Mouse (Mus musculus): ENCODE results near the gene 1190002N15Rik.

1190002N15Rik gene

DNA sequence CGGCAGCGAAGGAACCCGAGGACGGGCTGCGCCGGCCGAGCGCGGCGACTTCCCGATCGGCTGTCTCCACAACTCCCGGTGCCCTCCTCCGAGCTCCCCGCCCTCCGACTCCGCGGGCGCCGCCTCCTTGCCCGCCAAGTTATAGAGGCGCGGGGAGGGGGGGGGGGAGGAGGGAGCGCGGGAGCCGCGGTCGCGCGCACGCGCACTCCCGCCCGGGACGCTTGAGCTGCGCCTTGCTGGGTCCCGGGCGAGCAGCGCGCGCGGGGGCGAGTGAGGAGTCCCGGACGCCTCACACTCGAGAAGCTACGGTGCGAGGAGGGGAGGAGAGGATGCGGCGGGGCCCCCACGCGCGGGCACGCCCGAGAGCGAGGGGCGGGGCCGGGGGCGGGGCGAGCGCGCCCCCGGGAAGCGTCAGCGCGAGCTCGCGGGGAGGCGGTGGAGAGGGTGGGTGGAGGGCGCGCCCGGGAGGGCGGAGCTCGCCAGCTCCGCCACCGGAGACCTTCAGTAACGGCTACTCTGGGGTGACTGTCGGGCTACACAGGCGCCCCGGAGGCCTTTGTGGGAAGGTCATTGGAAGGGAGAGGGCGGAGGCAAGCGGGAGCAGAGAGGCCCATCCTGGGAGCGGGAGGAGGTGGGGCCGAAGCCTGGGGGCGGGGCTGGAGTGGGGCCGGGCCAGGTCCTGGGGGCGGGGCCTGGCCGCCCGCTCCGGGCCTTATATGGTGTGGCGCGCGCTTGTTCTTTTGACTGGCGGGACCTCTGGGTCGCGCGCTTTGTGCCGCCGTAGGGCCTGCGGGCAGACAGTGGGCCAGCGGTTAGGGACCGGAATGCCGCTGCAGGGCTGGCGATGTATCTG lies at the start of gene 1190002N15Rik:
TSS of gene 1190002N15Rik (minus strand) at position 112 of the 853 bp plus-strand sequence.
- DNase-seq (ENCODE audit: low spot score in 2 of 2) = peak; percentile 90 to 92

DNA sequence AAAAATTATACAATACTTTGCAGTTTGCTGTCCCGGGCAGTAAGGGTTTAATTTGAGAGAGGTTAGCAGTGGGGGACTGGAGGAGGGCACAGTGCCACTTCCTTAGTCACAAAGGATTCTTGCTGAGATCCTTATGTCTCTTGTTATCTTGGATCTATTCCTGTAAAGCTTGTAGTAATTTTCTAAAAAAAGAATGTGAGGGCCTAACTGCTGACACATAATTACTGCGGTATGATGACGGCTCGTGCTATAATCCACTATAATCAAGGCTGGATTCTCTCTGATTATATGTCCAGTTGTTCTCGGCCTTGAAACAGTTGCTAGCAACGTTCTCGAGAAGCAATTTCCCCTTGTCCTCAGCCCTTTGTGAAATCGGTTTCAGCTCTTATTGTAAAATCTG lies 44.4 kb upstream of the 1190002N15Rik start:
- no peak for DNase-seq (ENCODE audit: low spot score in 2 of 2)

DNA sequence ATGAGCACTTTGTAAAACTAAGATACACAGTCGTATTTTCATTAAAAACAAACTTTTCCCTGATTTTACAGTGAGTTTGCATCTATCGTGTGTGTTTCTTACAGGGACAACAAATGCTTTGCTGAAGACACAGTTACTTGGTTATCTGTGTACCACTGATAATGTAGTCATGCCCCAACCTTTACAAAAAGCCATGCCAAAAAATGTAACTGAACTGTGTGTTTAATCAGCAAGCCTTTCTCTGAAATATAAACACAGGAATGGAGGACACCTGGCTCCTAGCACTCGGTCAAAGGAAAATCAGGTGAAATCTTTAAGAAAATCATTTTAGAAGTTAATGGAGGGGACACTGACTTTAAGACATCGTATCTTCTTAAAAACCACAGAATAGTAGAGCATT lies 43.8 kb upstream of the 1190002N15Rik start:
- DNase-seq (ENCODE audit: low spot score in 2 of 2) = no peak

DNA sequence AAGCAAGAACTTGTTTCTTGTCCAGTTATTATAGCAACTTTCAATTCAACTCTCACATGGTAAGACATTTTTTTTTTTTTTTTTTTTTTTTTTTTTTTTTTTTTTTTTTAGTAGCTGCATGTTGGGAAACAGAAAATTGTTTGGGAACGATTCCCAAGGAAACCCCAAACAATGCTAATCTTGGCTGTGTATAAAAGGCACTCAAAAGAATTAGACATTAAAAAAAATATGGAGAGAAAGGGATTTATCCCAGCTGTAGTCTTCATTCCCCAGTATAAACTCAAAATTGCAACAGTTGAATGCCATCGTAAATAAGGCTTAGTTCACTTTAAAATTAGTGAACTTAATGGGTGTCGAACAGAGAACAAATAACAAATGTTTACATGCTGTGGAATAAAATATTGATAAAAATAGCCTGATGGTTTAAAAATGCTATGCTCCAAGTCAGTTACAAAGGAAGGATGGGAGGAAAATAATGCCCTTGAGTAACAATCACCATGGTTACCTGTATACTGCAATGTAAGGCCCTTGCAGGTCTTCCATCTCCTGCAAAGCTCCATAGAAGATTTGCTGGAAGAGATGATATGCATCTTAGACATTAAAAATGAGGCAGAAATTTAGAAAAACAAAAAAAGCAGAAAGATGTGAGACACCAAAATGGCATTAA lies 42.3 kb upstream of the 1190002N15Rik start:
- no peak for DNase-seq (ENCODE audit: low spot score in 2 of 2)

DNA sequence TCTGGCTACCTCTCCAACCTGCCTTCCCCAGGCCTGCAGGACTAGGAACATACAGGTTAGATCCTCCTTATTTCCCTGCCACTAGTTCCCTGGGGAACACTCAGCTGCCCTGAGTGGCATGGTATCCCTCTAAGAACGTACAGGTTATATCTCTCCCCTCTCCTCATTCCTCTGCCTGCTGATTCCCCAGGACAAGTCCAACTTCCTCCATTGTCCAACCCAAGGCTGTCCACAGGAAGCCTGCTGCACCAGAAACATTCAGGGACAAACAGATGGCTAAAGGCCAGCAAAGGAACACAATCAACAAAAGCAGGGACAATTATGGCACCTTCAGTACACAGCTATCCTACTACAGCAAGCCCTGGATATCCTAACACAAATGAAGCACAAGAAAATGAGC lies 33.9 kb upstream of the 1190002N15Rik start:
- DNase-seq (ENCODE audit: low spot score in 2 of 2) = no peak

DNA sequence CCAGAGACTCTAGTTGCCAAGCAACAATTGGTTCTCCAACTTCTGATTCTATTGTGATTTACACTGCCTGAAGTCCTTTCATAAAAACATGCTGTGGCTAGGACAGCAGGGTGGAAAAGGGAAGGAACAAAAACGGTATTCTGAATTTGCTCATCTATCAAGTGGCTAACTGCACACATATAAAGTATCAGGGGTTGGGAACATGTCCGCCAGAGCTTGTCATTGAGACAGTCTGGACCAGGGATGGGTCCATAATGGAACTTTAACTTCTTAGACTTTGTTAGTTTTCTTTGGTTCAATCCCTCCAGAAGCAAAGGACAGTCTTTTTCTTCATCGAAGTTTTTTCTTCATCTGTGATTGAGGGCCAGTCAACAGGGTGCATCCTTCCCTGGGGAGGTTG lies 30.5 kb upstream of the 1190002N15Rik start:
- no peak for DNase-seq (ENCODE audit: low spot score in 2 of 2)

DNA sequence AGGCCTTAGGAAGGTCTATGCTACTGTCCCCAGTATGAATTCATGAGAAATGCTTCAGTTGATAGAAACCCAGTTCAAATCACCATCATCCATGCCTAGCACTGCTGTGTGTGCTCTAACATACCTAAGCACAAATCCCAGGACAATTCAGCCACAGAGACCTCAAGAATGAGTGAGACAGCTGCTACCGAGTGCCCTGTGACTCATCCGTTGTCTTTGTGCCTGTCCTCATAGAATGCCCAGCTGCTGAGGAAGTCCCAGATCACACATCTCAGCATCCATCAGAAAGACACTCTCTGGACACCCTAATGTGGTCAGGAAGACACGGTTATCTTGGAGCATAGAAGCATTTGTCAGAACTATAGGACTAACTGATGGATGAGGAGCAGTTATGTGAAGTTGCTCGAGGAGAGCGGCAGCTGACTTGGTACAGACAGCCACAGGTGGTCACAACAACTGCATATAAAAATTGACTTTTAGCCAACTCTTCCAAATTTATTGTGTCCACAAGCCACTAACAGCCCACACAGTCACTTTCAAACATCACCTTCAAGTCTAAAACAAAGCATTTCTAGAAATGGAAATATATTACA lies 29.9 kb upstream of the 1190002N15Rik start:
- no peak for DNase-seq (ENCODE audit: low spot score in 2 of 2)

DNA sequence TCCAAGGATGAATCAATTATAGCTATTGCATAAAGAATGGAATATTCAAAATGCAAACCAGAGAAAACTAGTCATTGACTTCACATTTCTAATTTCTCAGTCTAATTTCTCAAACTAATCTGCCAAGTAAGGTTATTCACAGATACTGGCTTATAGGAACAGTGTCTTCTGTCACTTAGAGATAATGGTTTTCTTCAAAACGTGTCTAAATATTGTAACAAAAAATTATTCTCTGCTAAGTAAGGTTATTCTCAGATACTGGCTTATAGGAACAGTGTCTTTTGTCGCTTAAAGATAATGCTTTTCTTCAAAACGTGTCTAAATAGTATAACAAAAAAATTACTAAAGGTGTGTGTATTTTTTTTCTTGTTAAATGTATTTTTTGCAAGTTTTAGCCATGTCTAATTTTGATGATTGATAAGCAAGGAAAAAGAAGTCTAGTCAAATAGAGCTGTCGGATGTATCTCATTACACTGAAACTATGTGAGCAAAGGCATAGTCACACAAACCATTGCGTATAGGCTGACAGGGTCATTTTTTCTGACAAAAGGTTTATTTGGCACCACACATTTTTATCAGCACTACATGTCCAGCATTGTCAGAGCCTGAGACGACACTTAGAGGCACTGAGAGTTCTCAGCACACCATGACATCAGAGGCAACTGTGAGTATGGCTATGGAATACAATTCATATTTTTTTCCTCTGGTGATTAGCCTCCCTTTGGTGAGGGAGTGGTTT lies 19.1 kb upstream of the 1190002N15Rik start:
- DNase-seq (ENCODE audit: low spot score in 2 of 2) = no peak

DNA sequence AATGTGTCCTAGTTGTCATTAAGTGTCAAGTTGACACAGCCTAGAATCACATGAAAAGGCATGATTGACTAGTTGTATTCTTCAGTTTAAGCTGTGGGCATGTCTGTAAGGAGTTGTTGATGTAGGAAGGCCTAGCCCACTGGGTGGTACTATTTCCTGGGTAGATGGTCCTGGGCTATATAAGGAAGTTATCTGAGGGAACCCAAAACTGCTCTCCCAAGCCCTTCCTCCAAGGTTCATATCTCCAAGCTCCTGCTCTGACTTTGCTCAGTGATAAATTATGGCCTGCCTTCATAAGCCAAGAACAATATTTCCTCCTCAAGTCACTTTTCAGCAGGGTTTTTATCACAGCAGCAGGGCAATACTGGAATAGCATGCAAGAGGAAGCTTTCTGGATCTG lies 18.4 kb upstream of the 1190002N15Rik start:
- no peak for DNase-seq (ENCODE audit: low spot score in 2 of 2)

DNA sequence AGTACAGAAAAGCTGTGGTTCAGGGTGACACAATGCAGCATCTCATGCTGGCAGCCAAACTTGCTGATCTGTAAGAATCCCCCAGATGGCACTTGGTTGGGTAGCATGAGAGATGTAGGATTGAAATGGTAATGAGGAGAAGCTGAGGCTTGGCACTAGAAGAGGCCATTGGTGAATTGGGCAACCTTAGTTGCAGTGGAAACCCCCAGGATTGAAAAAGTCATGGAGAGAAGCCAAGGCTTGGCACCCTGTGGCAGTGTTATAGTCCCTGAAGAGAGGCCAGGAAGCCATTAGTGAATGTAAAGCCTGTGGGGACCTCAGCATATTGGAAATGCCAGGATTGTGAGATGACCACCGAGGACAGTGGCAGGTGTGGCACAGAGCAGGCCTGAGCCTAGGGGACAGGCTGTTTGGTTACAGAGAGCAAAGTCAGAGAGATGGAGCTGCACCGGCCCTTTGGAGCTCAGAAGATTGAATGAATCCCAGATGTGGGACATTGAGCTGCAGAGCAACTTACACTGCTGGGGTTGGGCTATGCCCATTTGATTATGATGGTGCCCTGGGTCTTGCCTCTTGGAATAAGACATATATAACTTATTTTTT lies 12.7 kb upstream of the 1190002N15Rik start:
- no peak for DNase-seq (ENCODE audit: low spot score in 2 of 2)

DNA sequence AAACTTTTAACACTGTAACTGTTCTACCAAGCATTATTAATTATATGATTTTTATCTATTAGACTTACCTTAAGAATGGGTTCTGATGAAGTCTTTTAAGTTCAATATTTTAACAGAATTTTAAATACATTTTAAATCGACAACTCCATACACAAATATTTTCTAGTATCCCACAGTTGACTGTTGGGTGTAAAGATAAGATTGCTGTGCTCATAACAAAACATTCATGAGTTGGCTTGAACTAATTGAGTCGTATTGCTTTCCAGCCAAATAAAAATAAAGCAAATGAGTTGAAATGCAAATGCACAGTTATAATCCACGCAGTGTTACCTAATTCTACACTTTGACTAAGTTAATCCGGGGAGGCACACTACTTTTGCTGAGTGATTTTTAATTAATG lies 6.0 kb upstream of the 1190002N15Rik start:
- DNase-seq (ENCODE audit: low spot score in 2 of 2) = no peak

DNA sequence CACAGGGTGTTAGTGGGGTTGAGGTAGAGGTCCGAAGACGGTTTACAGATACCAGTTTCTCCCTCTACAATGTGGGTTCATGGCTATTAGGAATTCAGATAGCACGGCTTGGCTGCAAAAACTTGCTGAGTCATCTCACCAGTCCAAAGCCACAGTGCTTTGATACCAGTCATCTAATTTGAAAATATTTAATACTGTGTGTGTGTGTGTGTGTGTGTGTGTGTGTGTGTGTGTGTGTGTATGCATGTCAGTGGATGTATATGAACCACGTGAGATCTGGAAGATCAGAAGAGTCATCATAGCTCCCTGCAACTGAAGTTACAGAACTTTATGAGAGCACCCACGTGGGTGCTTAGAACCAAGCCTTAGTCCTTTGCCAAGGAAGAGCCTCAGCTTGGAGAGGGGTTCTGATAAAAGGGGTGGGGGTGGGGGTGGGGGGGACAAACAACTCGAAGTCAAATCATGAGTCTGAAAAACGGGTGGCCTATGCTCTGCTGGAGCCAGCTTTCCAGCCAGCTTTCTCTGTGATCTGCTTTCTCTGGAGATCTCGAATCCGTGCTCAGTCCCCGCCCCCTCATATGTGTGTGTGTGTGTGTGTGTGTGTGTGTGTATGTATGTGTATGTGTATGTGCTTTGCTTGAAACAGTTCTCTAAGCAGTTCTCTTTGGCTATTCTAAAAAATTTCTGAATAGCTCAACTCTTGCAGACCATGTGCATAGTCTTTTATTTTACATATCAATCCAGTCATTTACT lies 2.6 kb upstream of the 1190002N15Rik start:
- no peak for DNase-seq (ENCODE audit: low spot score in 2 of 2)

DNA sequence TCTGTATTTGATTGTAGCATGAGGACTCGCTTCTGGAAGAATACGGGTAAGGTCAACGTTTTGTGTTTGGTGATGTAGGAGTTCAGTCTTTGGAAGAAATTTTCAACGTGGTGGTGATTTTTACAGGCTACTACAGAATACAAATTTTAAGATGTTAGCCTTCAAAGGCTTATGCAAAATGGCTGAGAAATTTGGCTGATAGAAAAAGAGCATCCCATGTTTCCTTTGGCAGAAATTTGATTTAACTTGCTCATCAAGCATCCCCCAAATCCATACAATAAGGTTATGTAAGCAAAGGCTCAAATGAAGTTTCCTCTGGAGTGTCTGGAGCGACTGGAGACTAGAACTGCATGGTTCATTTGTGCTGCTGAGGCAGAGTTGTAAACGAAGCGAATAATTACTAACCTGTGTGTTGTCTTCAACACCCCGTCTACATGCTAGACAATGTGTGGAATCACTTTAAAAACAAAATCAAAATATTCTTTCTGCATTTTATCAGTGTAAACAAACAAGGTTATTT lies 1.5 kb upstream of the 1190002N15Rik start:
- no peak for DNase-seq (ENCODE audit: low spot score in 2 of 2)

DNA sequence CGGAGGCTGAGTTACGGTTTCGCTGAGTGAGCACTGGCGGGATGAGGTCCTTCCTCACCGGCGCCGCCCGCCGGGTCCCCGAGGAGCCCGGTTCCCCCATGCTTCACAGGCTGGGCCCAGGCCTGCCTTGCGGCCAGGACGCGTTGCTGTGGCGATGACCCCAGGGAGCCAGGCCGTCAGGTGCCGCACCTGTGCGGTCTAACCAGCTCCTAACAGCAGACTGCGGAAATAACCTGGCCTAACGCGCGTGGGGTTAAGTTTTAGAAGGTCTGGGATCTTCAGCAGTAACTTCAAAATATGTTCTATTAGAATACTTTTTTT lies 902 bp upstream of the 1190002N15Rik start:
- DNase-seq (ENCODE audit: low spot score in 2 of 2) = no peak

DNA sequence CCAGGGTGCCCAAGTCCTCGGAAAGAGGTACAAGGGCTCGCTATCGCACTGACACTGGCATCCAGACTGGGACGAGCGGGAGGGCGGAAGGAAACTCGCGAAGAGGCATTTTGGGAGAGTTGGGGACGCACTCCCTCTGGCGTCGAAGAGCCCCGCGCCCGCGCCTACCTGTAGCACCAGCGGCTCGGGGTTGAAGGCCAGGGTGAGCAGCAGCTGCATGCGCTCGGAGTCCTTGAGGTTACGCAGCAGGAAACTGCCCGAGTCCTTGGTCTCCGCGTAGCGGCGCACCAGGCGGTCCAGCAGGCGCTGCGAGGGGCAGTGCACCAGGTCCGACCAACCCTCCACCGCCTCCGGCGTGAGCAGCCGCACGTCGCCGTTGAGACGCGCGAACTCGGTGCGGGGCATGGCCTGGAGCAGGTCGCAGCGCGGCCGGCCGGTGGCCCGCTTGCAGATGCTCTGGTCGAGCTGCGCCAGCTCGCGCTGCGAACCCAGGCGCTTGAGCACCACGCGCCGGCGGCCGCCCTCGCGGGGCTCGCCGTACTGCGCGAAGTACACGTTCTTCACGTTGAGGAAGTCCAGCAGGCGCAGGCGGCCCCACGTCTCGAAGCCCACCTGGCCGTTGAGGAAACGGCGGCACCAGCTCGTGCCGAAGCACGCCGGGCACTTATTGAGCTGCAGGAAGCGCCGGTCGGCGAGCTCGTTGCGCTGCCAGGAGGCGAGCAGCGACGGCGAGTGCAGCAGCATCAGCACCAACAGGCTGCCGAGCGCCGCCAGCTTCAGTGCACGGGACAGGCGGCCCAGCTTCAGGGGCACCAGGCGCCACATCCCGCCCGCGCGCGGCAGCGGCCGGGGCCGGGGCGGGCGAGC lies 597 bp downstream of the 1190002N15Rik start:
- peak; percentile 63 to 68 for DNase-seq (ENCODE audit: low spot score in 2 of 2)

DNA sequence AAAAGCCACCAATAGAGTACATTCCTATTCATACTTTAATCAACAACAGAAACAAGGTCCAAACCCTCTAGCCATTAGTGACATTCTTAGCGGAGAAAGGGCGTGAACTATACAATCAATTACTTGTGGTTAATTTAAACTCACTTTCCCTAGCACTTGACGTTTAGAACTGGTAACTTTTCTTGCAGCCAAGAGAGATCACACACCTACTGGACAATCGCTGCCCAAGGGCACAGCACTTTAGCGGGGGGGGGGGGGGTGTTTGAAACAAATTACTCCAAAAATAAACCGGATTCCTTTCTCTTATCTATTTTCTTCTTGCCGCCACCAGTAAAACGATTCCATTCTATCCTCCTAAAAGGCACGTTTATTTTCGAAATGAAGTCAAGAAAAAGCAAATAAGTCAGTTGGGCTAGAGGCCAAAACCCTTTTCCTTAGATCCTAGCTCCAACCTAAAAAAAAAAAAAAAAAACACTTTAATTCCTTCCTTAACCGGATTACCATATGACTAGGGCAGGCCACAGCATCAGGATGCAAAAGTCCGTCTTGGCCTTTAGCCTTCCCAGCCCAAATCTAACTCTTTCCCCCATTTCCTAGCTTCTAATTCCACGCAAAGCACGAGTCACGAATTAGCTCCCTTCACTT lies 1.5 kb downstream of the 1190002N15Rik start:
- no peak for DNase-seq (ENCODE audit: low spot score in 2 of 2)

DNA sequence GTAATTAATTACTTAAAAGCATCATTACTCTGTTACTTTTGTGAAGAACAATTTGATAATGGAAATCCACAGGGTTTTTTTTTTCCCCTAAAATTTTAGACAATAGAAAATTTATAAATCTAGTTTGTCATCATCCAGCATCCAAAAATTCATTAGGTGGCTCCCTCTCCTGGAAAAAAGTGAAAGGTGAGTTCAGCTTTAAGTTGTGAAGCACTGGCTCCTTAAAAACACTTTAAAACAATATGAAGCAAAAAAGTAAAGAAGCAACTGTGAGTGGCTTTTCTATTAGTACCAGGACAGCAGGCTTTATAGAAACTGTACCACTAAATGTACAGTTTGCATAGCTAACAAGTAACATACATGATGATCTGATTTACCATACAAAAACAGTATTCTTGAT lies 3.1 kb downstream of the 1190002N15Rik start:
- no peak for DNase-seq (ENCODE audit: low spot score in 2 of 2)

DNA sequence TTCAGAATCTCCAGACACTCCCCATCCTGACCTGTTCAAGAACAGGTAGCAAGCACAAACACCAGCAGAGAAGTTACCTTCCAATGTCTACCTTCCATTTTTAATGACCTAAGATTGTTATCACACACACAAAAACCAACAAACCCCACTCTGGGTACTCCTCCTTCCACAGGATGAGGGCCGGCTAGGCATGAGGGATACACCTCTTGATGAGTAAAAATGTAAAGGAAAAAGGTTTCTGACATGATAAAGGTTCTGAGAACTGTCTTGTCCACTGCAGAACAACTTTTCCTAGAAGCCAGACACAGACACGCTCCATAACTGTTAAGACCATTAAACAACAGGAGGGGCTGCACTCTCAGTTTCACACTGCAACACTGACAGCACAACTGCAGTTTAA lies 3.7 kb downstream of the 1190002N15Rik start:
- DNase-seq (ENCODE audit: low spot score in 2 of 2) = no peak

DNA sequence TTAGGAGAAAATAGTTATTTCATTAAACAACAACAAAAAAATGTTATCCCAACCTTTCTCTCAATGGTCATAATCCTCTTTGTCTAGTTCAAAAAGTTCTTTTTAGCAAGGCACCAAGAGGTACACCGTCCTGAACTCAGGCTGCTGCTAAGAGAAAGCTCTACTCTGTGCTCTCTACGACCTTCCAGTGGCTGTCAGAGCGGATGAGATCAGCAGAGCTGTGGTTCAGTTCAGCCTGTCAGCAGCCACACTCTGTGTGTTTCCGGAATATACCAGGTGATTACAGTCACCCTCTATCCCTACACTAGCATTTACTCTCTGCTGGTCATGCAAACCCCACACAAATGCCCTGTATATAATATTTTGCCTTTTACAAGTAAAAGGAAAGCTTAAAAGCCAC lies 4.2 kb downstream of the 1190002N15Rik start:
- DNase-seq (ENCODE audit: low spot score in 2 of 2) = no peak

Data from urinary bladder, postnatal 4 days (tissue).